Mouse (Mus musculus): ENCODE measurements around the gene Nfam1.

- no peak for TF ChIP-seq ELF1 (IDR thresholded peaks at IDR 0.05; ENCODE audit: low read depth, low read length)
- TF ChIP-seq CTCF (IDR thresholded peaks at IDR 0.05 in 2 of 3, conservative IDR thresholded peaks at IDR 0.05 in 1 of 3; ENCODE audit: control insufficient read depth in 1 of 3, insufficient read depth in 1 of 3, low read depth in 2 of 3, low read length in 3 of 3, poor library complexity in 1 of 3, severe bottlenecking in 1 of 3): no peak
- no peak for TF ChIP-seq TCF12 (IDR thresholded peaks at IDR 0.05; ENCODE audit: low read depth, low read length)
- no peak for TF ChIP-seq CHD2 (IDR thresholded peaks at IDR 0.05; ENCODE audit: low read length)
- TF ChIP-seq TAL1 (IDR thresholded peaks at IDR 0.05; ENCODE audit: low read length): no peak
- TF ChIP-seq GATA1 (IDR thresholded peaks at IDR 0.05; ENCODE audit: low read depth, low read length): no peak
- TF ChIP-seq GABPA (IDR thresholded peaks at IDR 0.05; ENCODE audit: low read depth, low read length): no peak
- TF ChIP-seq POLR2A (IDR thresholded peaks at IDR 0.05; ENCODE audit: control insufficient read depth in 1 of 2, insufficient read depth in 1 of 2, low read depth in 1 of 2, low read length in 2 of 2, poor library complexity in 1 of 2): no peak
- TF ChIP-seq HCFC1 (IDR thresholded peaks at IDR 0.05; ENCODE audit: low read depth, low read length): no peak
- TF ChIP-seq ZC3H11A (IDR thresholded peaks at IDR 0.05; ENCODE audit: low read depth, low read length): no peak
- no peak for TF ChIP-seq POLR2AphosphoS2 (IDR thresholded peaks at IDR 0.05; ENCODE audit: low read length)
- TF ChIP-seq UBTF (IDR thresholded peaks at IDR 0.05; ENCODE audit: borderline replicate concordance, insufficient read depth, low read depth, low read length): no peak
These were observed 51.2 kb downstream of the Nfam1 start for GRCm38 (mm10) chr15:82981676-82982520.
